Mouse (Mus musculus) heart, adult 2 months (tissue): ENCODE measurements around the gene Tle2. TPM values are rescaled to one million over a fixed set of nuclear protein-coding genes. Genes with fewer than 3 reads are reported as not detected.

Experiments
- DNase-seq, 2 experiments: peaks; one replicate each; pipeline ENCODE4 v3.0.0; 2021
- H3K27ac ChIP-seq: fragments of 200-600 bp; 2 replicates; pipeline ENCODE4 v1.8.1; 2022
- H3K27me3 ChIP-seq: fragments of 200-500 bp; 2 replicates; pipeline ENCODE4 v1.6.1; 2012; ENCODE audit warnings: mild to moderate bottlenecking, low read length, inconsistent platforms, mixed read lengths; ENCODE audit not compliant: control insufficient read depth, insufficient read depth
- H3K36me3 ChIP-seq: fragments of 200-500 bp; 2 replicates; pipeline ENCODE4 v1.6.1; 2012; ENCODE audit warnings: low read length, inconsistent platforms; ENCODE audit not compliant: control insufficient read depth, insufficient read depth
- H3K4me1 ChIP-seq: fragments of 200-500 bp; 2 replicates; pipeline ENCODE4 v1.6.1; 2011; ENCODE audit warnings: low read length; ENCODE audit not compliant: control insufficient read depth, insufficient read depth
- H3K4me3 ChIP-seq: fragments of 200-600 bp; 2 replicates; pipeline ENCODE4 v1.8.1; 2022
- H3K79me2 ChIP-seq: fragments of 200-500 bp; replicated peaks from 2 replicates; pipeline ENCODE4 v1.6.1; 2012; ENCODE audit warnings: mild to moderate bottlenecking, inconsistent platforms, low read length, moderate library complexity, mixed read lengths; ENCODE audit not compliant: control insufficient read depth, insufficient read depth
- H3K9ac ChIP-seq: fragments of 200-500 bp; 2 replicates; pipeline ENCODE4 v1.6.1; 2012; ENCODE audit warnings: low read depth, mild to moderate bottlenecking, control low read depth, inconsistent platforms, low read length, mixed read lengths
- CTCF ChIP-seq: fragments of 200-600 bp; IDR thresholded peaks from 2 replicates; pipeline ENCODE4 v1.8.1; 2022; ENCODE audit warnings: antibody characterized with exemption, mild to moderate bottlenecking, moderate library complexity
- EP300 ChIP-seq: fragments of 200-500 bp; IDR thresholded peaks from 2 replicates; pipeline ENCODE4 v1.6.1; 2011; ENCODE audit warnings: low read depth, low read length, control low read depth; ENCODE audit not compliant: insufficient read depth
- POLR2A ChIP-seq: fragments of 200-500 bp; IDR thresholded peaks from 2 replicates; pipeline ENCODE4 v1.6.1; 2011; ENCODE audit warnings: mild to moderate bottlenecking, low read depth, low read length, control low read depth; ENCODE audit not compliant: insufficient read depth
- WGBS: fragments of 180-500 bp; shearing (Covaris S2); methylation state at CpG from one replicate; pipeline ENCODE4 v1.1.7; 2018; 5-methylcytosine and 5-hydroxymethylcytosine counted together
- intact Hi-C: fragments of 180-260 bp; cut with DNase I; formaldehyde crosslinking; loops from one replicate; pipeline ENCODE4 v1.15.1; 2025
- polyA plus RNA-seq: library from polyadenylated mRNA; depleted of rRNA; stranded (reverse); fragments of >200 nt; gene quantifications from 2 replicates; pipeline ENCODE4 v1.2.3, GENCODE M21; 2012
- total RNA-seq, 2 experiments: library from RNA; stranded (reverse); gene quantifications; 2 replicates each; pipeline ENCODE4 v1.2.3; 2021

The Tle2 gene
- total and polyA plus RNA-seq, 3 experiments = 6.8 to 43.8 (median 7.4) TPM

DNA sequence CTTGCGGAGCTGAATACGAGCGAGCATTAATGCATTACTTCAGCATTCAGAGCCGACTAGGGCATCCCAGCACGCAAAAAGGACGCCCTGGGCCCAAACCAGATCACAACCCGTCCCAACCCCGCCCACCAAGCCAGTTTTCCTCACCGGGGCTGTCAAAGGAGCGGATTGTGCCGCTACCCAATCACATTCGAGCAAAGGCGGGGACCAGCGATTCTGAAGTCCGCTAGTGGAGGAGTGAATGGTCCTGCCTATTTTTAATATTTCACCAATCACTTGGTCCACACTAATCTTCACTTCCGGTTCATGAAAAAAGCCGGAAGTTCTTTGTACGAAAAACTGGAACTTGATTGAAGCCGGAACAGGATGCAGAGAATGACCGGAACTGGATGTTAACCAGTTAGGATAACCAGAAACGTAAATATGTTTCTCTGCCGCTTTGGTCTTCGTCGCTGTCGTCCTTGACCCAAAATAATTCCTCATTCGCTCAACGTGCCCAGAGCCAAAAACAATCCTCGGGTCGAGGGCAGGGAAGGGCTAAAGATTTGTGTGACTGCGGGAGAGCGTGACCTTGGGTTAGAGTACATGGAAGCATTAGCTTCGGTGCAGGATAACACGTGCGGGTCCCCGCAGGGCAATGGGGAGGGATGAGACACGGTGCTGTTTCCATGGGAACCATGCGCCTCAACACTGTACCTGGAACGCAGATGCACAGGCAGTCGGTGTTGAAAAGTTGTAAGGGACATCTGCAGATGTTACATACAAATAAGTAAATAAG is 31.8 kb downstream of the Tle2 start, which contains the start of gene BC025920:
BC025920 (plus strand) TSS at position 297 of the 778 bp plus-strand sequence.
- TF ChIP-seq CTCF = no peak
- TF ChIP-seq POLR2A = peak; percentile 77
- peak; percentile 72; the same call in 1 of the 2 replicates for TF ChIP-seq EP300
- Histone ChIP-seq H3K4me1 (peaks cover 11% of the 10 kb centered on the region), H3K36me3 (no peaks in the 10 kb centered on the region), H3K27ac (peak within 1 kb of the TSS; percentile 89), H3K27me3 (no peaks in the 10 kb centered on the region), H3K9ac (peak within 1 kb of the TSS; percentile 58), H3K79me2 (no peaks in the 10 kb centered on the region), H3K4me3 (peak within 1 kb of the TSS; percentile 73)
- under 1% methylated on average over 39 of the region's 39 CpGs for WGBS
- peak; percentile 90 to 96 for DNase-seq
- intact Hi-C loops = loop anchor here (2.0 to 5.0 kb wide), 6 partner anchors 21 to 566 kb away; partner anchors contain the start of genes S1pr4 and Sirt6

DNA sequence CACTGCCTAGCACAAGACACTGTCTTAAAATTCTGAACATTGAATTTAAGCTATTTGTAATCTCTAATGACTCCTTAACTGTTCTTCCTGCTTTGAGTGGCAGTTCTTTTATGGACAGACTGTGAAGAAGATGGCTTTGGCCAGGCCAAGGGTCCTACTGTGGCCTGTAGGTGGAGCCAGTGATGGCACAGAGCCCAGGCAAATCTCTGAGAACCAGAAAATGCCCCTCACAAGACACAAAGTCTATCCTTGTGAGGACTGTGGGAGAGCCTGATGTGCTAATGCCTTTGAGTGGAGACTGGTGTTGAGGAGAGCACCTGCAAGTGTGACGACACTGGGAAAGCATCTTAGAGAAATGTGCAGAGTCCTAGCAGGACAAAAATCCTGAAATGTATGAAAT is 33.9 kb downstream of the Tle2 start:
- no peak overlapping the region for H3K27ac ChIP-seq
- no peak overlapping the region for H3K4me3 ChIP-seq
- H3K9ac ChIP-seq = no peak overlapping the region
- intact Hi-C loops = loop anchor here (5.0 kb wide), 1 partner anchor 564 kb away; no protein-coding TSS in a partner anchor
- no peak for DNase-seq
- WGBS = 97% methylated on average over 1 of the region's 1 CpGs
- no peaks in the 10 kb centered on the region for H3K79me2 ChIP-seq
- TF ChIP-seq POLR2A (no peak), CTCF (peak; percentile 39), EP300 (no peak)
- H3K36me3 ChIP-seq = no peaks in the 10 kb centered on the region
- peaks cover 4% of the 10 kb centered on the region; the same call in 1 of the 2 replicates for H3K4me1 ChIP-seq
- H3K27me3 ChIP-seq = no peaks in the 10 kb centered on the region

DNA sequence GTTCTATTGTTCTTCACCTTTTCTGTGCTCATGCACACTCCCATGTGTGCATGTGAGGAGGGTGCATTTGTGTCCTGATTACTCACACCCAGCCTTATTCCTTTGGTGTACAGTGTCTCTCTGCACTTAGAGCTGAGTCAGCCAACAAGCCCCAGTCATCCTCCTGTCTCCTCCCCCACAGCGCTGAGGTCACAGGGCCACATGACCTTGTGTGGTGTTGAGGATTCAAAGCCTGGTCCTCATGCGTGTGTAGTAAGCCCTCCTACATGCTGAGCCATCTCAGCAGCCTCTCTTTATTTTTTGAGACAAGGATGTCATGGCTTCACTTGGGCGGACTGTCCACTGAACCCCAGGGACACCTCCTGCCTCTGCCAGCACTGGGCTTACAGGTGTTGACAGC is 38.4 kb downstream of the Tle2 start:
- intact Hi-C loops = no loop called here
- no peak for TF ChIP-seq CTCF
- TF ChIP-seq POLR2A = no peak
- no peak for TF ChIP-seq EP300
- no peak overlapping the region for H3K27ac ChIP-seq
- 59% methylated on average over 3 of the region's 3 CpGs for WGBS
- no peaks in the 10 kb centered on the region for H3K79me2 ChIP-seq
- no peak overlapping the region for H3K9ac ChIP-seq
- no peaks in the 10 kb centered on the region for H3K36me3 ChIP-seq
- DNase-seq = no peak
- no peaks in the 10 kb centered on the region for H3K4me1 ChIP-seq
- no peaks in the 10 kb centered on the region for H3K27me3 ChIP-seq
- H3K4me3 ChIP-seq = no peak overlapping the region

DNA sequence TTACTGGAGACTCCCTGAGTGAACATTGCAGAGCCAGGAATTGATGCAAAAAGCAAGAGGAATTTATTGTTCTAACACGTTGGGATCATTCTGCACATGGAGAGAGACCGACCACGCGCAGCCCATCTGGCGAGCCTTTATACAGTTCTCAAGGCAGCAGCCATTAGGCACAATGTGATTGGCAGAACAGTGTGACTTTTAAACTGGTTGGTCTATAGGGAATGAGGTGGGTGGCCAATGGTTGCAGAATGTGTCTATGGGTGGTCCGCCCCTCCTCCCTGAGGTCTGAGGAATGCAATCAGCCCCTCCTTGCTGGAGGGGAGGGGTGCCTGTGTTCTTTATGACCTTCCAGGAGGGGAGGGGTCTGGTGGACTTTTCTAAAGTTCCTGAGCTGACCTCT is 41.1 kb downstream of the Tle2 start:
- no peak for DNase-seq
- 74% methylated on average over 6 of the region's 6 CpGs for WGBS
- intact Hi-C loops = no loop called here
- H3K27me3 ChIP-seq = no peaks in the 10 kb centered on the region
- TF ChIP-seq EP300 (no peak), POLR2A (no peak), CTCF (no peak)
- H3K27ac ChIP-seq = no peak overlapping the region
- H3K4me3 ChIP-seq = no peak overlapping the region
- no peaks in the 10 kb centered on the region for H3K36me3 ChIP-seq
- no peaks in the 10 kb centered on the region for H3K4me1 ChIP-seq
- no peaks in the 10 kb centered on the region for H3K79me2 ChIP-seq
- no peak overlapping the region for H3K9ac ChIP-seq

DNA sequence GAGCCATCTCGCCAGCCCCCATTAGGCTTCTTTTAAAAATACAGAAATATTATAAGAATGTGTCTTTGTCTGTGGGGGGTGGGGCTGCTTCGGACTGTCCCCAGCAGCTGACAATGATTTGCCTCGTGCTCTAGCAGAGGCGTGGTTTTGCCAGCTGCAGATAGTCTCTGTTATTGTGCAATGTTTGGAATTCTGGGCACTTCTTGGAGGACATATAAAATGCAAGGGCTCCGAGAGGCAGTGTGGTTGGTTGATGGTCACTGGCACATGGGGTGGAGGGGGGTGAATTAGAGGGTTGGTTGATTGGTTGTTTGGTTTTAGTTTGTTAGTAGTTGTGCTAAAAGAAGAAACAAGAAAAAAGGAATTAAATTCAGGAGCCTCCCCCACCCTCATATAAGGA is 45.6 kb downstream of the Tle2 start:
- no peaks in the 10 kb centered on the region for H3K79me2 ChIP-seq
- H3K27ac ChIP-seq = no peak overlapping the region
- no peaks in the 10 kb centered on the region for H3K27me3 ChIP-seq
- H3K9ac ChIP-seq = no peak overlapping the region
- intact Hi-C loops = no loop called here
- no peak overlapping the region for H3K4me3 ChIP-seq
- no peak for DNase-seq
- no peaks in the 10 kb centered on the region for H3K36me3 ChIP-seq
- WGBS = 74% methylated on average over 5 of the region's 5 CpGs
- no peaks in the 10 kb centered on the region for H3K4me1 ChIP-seq
- no peak for TF ChIP-seq EP300
- no peak for TF ChIP-seq POLR2A
- no peak for TF ChIP-seq CTCF

DNA sequence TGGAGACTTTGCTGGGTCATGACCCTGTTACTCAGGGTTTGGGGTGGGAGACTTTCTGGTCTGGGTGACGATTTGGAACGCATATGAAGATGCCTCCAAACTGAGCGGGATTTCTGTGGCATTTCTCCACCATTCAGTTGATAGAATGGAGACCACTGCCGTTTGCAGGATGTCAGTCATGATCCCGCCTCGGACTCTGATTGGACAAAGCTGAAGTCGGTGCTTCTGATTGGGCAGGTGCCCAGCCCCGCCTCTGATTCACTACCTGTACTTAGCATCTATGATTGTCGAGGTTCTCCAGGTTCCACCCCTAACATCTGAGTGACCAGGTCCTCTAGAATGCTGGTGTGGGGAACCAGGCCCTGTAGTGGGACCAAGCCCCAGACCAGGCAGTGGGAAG is 46.4 kb downstream of the Tle2 start:
- 59% methylated on average over 9 of the region's 9 CpGs for WGBS
- no peaks in the 10 kb centered on the region for H3K4me1 ChIP-seq
- intact Hi-C loops = no loop called here

More for the DNA sequence above, 46.4 kb downstream of the Tle2 start:
- no peak for DNase-seq
- Histone ChIP-seq H3K27ac (no peak overlapping the region), H3K4me3 (no peak overlapping the region), H3K27me3 (no peaks in the 10 kb centered on the region), H3K36me3 (no peaks in the 10 kb centered on the region), H3K9ac (no peak overlapping the region), H3K79me2 (no peaks in the 10 kb centered on the region)
- TF ChIP-seq POLR2A = no peak
- TF ChIP-seq CTCF = no peak
- TF ChIP-seq EP300 = no peak
